Mouse (Mus musculus): ENCODE results near the gene Gorab.

- TF ChIP-seq CTCF (conservative IDR thresholded peaks at IDR 0.05; ENCODE audit: insufficient read depth, insufficient read length, low read depth, low read length) (no peak), POLR2A (IDR thresholded peaks at IDR 0.05; ENCODE audit: low read depth, low read length) (no peak)
Measured at GRCm38 (mm10) chr1:163358165-163358564, 45.3 kb downstream of the Gorab start.
